7 mouse cellular contexts compared by ENCODE assay signal in genomic region chr11:69784793-69785272, GRCm38 (mm10). TPM values are rescaled to one million over a fixed set of nuclear protein-coding genes. Genes with fewer than 3 reads are reported as not detected.
DNase-seq lines count a peak whose midpoint lies in the region; ATAC-seq and TF ChIP-seq lines count a peak whose summit lies in the region.

No protein-coding gene starts in this region.

- TF ChIP-seq CTCF in liver, postnatal 0 days (IDR thresholded peaks at IDR 0.05; ENCODE audit: low read depth) = no peak

- peak overlapping the region; percentile 16; the same call in 1 of the 2 replicates for H3K4me3 ChIP-seq in embryonic facial prominence, embryonic 10.5 days
- H3K4me3 ChIP-seq in intestine, embryonic 15.5 days (replicated peaks) = peak overlapping the region; percentile 11; the same call in 1 of the 2 replicates
- H3K4me3 ChIP-seq in liver, postnatal 0 days (ENCODE audit: low read depth, low read length) = peak overlapping the region; percentile 32

- WGBS in embryonic facial prominence, embryonic 10.5 days = 44% methylated on average over 15 of the region's 15 CpGs
- 31% methylated on average over 15 of the region's 15 CpGs for WGBS in intestine, embryonic 15.5 days
- WGBS in liver, postnatal 0 days (ENCODE audit: insufficient replicate concordance) = 16% methylated on average over 15 of the region's 15 CpGs

- H3K36me3 ChIP-seq in embryonic facial prominence, embryonic 10.5 days (replicated peaks) = no peaks in the 10 kb centered on the region
- H3K36me3 ChIP-seq in intestine, embryonic 15.5 days = no peaks in the 10 kb centered on the region
- H3K36me3 ChIP-seq in liver, postnatal 0 days (replicated peaks; ENCODE audit: insufficient read depth, low read length) = no peaks in the 10 kb centered on the region

- peak; percentile 85 for DNase-seq in R1 (ENCODE audit: low read depth, low spot score)
- no peak for DNase-seq in embryonic facial prominence, embryonic 10.5 days (ENCODE audit: low spot score)
- peak; percentile 56 for DNase-seq in liver, postnatal 0 days
- no peak for DNase-seq in adipocyte (ENCODE audit: low spot score)
- DNase-seq in cerebellum, adult 18-20 months = no peak
- DNase-seq in gastrocnemius, postnatal 10 days = no peak

- peaks cover 10% of the 10 kb centered on the region; the same call in 1 of the 2 replicates for H3K4me1 ChIP-seq in embryonic facial prominence, embryonic 10.5 days
- H3K4me1 ChIP-seq in intestine, embryonic 15.5 days (replicated peaks) = no peaks in the 10 kb centered on the region; the same call in 1 of the 2 replicates
- peaks cover 17% of the 10 kb centered on the region for H3K4me1 ChIP-seq in liver, postnatal 0 days (ENCODE audit: insufficient read depth)

- H3K27me3 ChIP-seq in embryonic facial prominence, embryonic 10.5 days (replicated peaks; ENCODE audit: low read depth, poor library complexity, severe bottlenecking) = peaks cover 17% of the 10 kb centered on the region
- H3K27me3 ChIP-seq in intestine, embryonic 15.5 days (replicated peaks) = no peaks in the 10 kb centered on the region
- H3K27me3 ChIP-seq in liver, postnatal 0 days (ENCODE audit: insufficient read depth, low read length) = 0 out of 2 replicates have a peak, but pooled peaks cover 5% of the 10 kb centered on the region

- TF ChIP-seq EP300 in liver, postnatal 0 days (IDR thresholded peaks at IDR 0.05; ENCODE audit: low read depth) = peak; percentile 64; the same call in 1 of the 2 replicates

- H3K27ac ChIP-seq in embryonic facial prominence, embryonic 10.5 days (replicated peaks) = no peak overlapping the region
- H3K27ac ChIP-seq in intestine, embryonic 15.5 days = no peak overlapping the region; the same call in 1 of the 2 replicates
- H3K27ac ChIP-seq in liver, postnatal 0 days (ENCODE audit: low read depth) = no peak overlapping the region

- no peak overlapping the region for H3K9ac ChIP-seq in intestine, embryonic 15.5 days
- H3K9ac ChIP-seq in liver, postnatal 0 days (replicated peaks) = peak overlapping the region; percentile 22; the same call in 1 of the 2 replicates

- peak overlapping the region; percentile 52 for H3K4me2 ChIP-seq in intestine, embryonic 15.5 days (replicated peaks)
- H3K4me2 ChIP-seq in liver, postnatal 0 days (ENCODE audit: low read depth, low read length) = peak overlapping the region; percentile 69

- no peaks in the 10 kb centered on the region for H3K9me3 ChIP-seq in embryonic facial prominence, embryonic 10.5 days
- no peaks in the 10 kb centered on the region for H3K9me3 ChIP-seq in intestine, embryonic 15.5 days
- H3K9me3 ChIP-seq in liver, postnatal 0 days (ENCODE audit: low read length) = no peaks in the 10 kb centered on the region

- ATAC-seq in intestine, embryonic 15.5 days = peak; percentile 89
- ATAC-seq in liver, postnatal 0 days = peak; percentile 77

RNA-seq across cellular contexts. Expression of gene Chrnb1, which starts 10.9 kb away (rescaled TPM):
- polyA plus RNA-seq in embryonic facial prominence, embryonic 10.5 days (2016; fragmentation: Nextera tagmentation; extraction: Ambion mirVana) = 1.4 and 2.3 TPM in 2 replicates
- polyA plus RNA-seq in intestine, embryonic 15.5 days (2015; fragmentation: Nextera tagmentation; extraction: Ambion mirVana) = 3.5 and 4.3 TPM in 2 replicates
- polyA plus RNA-seq in liver, postnatal 0 days (2015; fragmentation: Nextera tagmentation; extraction: Ambion mirVana) = 0.73 and 0.76 TPM in 2 replicates
- 100 to 1,000 TPM; 105 to 124 TPM for total RNA-seq in gastrocnemius, postnatal 10 days (2021)

RNA-seq across cellular contexts. Expression of gene Fgf11, which starts 16.8 kb away (rescaled TPM):
- polyA plus RNA-seq in embryonic facial prominence, embryonic 10.5 days (2016; fragmentation: Nextera tagmentation; extraction: Ambion mirVana) = 0.91 and 0.93 TPM in 2 replicates
- polyA plus RNA-seq in intestine, embryonic 15.5 days (2015; fragmentation: Nextera tagmentation; extraction: Ambion mirVana) = 1.2 and 1.4 TPM in 2 replicates
- 0.04 and 0.07 TPM in 2 replicates for polyA plus RNA-seq in liver, postnatal 0 days (2015; fragmentation: Nextera tagmentation; extraction: Ambion mirVana)
- total RNA-seq in gastrocnemius, postnatal 10 days (2021) = 10 to 100 TPM; 10.5 to 12.2 TPM

RNA-seq across cellular contexts. Expression of gene Zbtb4, which starts 19.1 kb away (rescaled TPM):
- 0.55 and 1.0 TPM in 2 replicates for polyA plus RNA-seq in embryonic facial prominence, embryonic 10.5 days (2016; fragmentation: Nextera tagmentation; extraction: Ambion mirVana)
- 2.3 and 2.4 TPM in 2 replicates for polyA plus RNA-seq in intestine, embryonic 15.5 days (2015; fragmentation: Nextera tagmentation; extraction: Ambion mirVana)
- polyA plus RNA-seq in liver, postnatal 0 days (2015; fragmentation: Nextera tagmentation; extraction: Ambion mirVana) = 0.67 and 0.75 TPM in 2 replicates
- 10 to 100 TPM; 21.0 to 29.3 TPM for total RNA-seq in gastrocnemius, postnatal 10 days (2021)

RNA-seq across cellular contexts. Expression of gene Tmem102, which starts 20.6 kb away (rescaled TPM):
- 2.1 and 2.7 TPM in 2 replicates for polyA plus RNA-seq in embryonic facial prominence, embryonic 10.5 days (2016; fragmentation: Nextera tagmentation; extraction: Ambion mirVana)
- 31.2 and 31.4 TPM in 2 replicates for polyA plus RNA-seq in intestine, embryonic 15.5 days (2015; fragmentation: Nextera tagmentation; extraction: Ambion mirVana)
- polyA plus RNA-seq in liver, postnatal 0 days (2015; fragmentation: Nextera tagmentation; extraction: Ambion mirVana) = 4.4 and 4.8 TPM in 2 replicates
- not detected for total RNA-seq in gastrocnemius, postnatal 10 days (2021)

RNA-seq across cellular contexts. Expression of gene Slc35g3, which starts 23.1 kb away (rescaled TPM):
- 0.12 TPM in 1 of 2 replicates, not detected in the other for polyA plus RNA-seq in embryonic facial prominence, embryonic 10.5 days (2016; fragmentation: Nextera tagmentation; extraction: Ambion mirVana)
- 0.15 and 0.16 TPM in 2 replicates for polyA plus RNA-seq in intestine, embryonic 15.5 days (2015; fragmentation: Nextera tagmentation; extraction: Ambion mirVana)
- not detected in 2 replicates for polyA plus RNA-seq in liver, postnatal 0 days (2015; fragmentation: Nextera tagmentation; extraction: Ambion mirVana)
- total RNA-seq in gastrocnemius, postnatal 10 days (2021) = not detected

Comparison
In these comparisons a context has a peak if more than half of its experiments do, and no peak if none do; other contexts are left out.
1. DNase-seq: peak in R1 (single experiment) and liver, postnatal 0 days (single experiment); none in embryonic facial prominence, embryonic 10.5 days (single experiment), adipocyte (single experiment), cerebellum, adult 18-20 months (0 of 2) and gastrocnemius, postnatal 10 days (single experiment).
2. Peak in every context shown above with its lines, with median percentiles within 50 percentile points of each other: H3K4me3 ChIP-seq.